Mouse (Mus musculus): ENCODE measurements around the gene Epb41l4b. TPM values are rescaled to one million over a fixed set of nuclear protein-coding genes. Genes with fewer than 3 reads are reported as not detected.
A peak's percentile ranks its signal among the peaks of the same experiment; 100 is the strongest.

Epb41l4b gene
- polyA plus RNA-seq, 1 experiment: 10.7 TPM

- TF ChIP-seq POLR2A (IDR thresholded peaks at IDR 0.05; ENCODE audit: control insufficient read depth, extremely low read depth, insufficient read depth, low read length, poor library complexity) (no peak), CTCF (IDR thresholded peaks at IDR 0.05; ENCODE audit: borderline replicate concordance, control insufficient read depth, extremely low read depth, insufficient read depth, low read length, poor library complexity) (no peak)
- Histone ChIP-seq H3K27me3 (ENCODE audit: control insufficient read depth, insufficient read depth, low read length) (no peaks in the 10 kb centered on the region), H3K4me3 (ENCODE audit: control insufficient read depth, insufficient read depth, low read length) (no peak overlapping the region), H3K27ac (ENCODE audit: control insufficient read depth, insufficient read depth, low read length) (no peak overlapping the region), H3K36me3 (ENCODE audit: control insufficient read depth, insufficient read depth, low read length) (no peaks in the 10 kb centered on the region), H3K4me1 (replicated peaks; ENCODE audit: control insufficient read depth, insufficient read depth, low read length) (no peaks in the 10 kb centered on the region)
- no peak for DNase-seq
- WGBS: 86% methylated on average over 3 of the region's 3 CpGs
Observed at GRCm38 (mm10) chr4:57021288-57021687, 121.9 kb downstream of the Epb41l4b start.

GRCm38 (mm10) chr4:57017229-57017628 lies 126.0 kb downstream of the Epb41l4b start:
- DNase-seq: peak; percentile 77
- Histone ChIP-seq H3K36me3 (ENCODE audit: control insufficient read depth, insufficient read depth, low read length) (no peaks in the 10 kb centered on the region), H3K27me3 (ENCODE audit: control insufficient read depth, insufficient read depth, low read length) (no peaks in the 10 kb centered on the region), H3K27ac (ENCODE audit: control insufficient read depth, insufficient read depth, low read length) (no peak overlapping the region), H3K4me1 (replicated peaks; ENCODE audit: control insufficient read depth, insufficient read depth, low read length) (no peaks in the 10 kb centered on the region), H3K4me3 (ENCODE audit: control insufficient read depth, insufficient read depth, low read length) (no peak overlapping the region)
- WGBS: 28% methylated on average over 5 of the region's 5 CpGs
- TF ChIP-seq CTCF (IDR thresholded peaks at IDR 0.05; ENCODE audit: borderline replicate concordance, control insufficient read depth, extremely low read depth, insufficient read depth, low read length, poor library complexity): peak; percentile 75; the same call in 1 of the 2 replicates
- no peak for TF ChIP-seq POLR2A (IDR thresholded peaks at IDR 0.05; ENCODE audit: control insufficient read depth, extremely low read depth, insufficient read depth, low read length, poor library complexity)

- H3K27ac ChIP-seq (ENCODE audit: control insufficient read depth, insufficient read depth, low read length): no peak overlapping the region
- no peaks in the 10 kb centered on the region for H3K36me3 ChIP-seq (ENCODE audit: control insufficient read depth, insufficient read depth, low read length)
- DNase-seq: no peak
- H3K27me3 ChIP-seq (ENCODE audit: control insufficient read depth, insufficient read depth, low read length): no peaks in the 10 kb centered on the region
- no peak overlapping the region for H3K4me3 ChIP-seq (ENCODE audit: control insufficient read depth, insufficient read depth, low read length)
- H3K4me1 ChIP-seq (replicated peaks; ENCODE audit: control insufficient read depth, insufficient read depth, low read length): no peaks in the 10 kb centered on the region
- 50% methylated on average over 18 of the region's 18 CpGs for WGBS
- TF ChIP-seq POLR2A (IDR thresholded peaks at IDR 0.05; ENCODE audit: control insufficient read depth, extremely low read depth, insufficient read depth, low read length, poor library complexity): no peak
- TF ChIP-seq CTCF (IDR thresholded peaks at IDR 0.05; ENCODE audit: borderline replicate concordance, control insufficient read depth, extremely low read depth, insufficient read depth, low read length, poor library complexity): no peak
Observed at GRCm38 (mm10) chr4:57016366-57017171, 126.7 kb downstream of the Epb41l4b start.

GRCm38 (mm10) chr4:57015032-57015431 lies 128.2 kb downstream of the Epb41l4b start:
- WGBS: 96% methylated on average over 5 of the region's 5 CpGs

GRCm38 (mm10) chr4:57011454-57012046 lies 131.7 kb downstream of the Epb41l4b start:
- peaks cover 3% of the 10 kb centered on the region; the same call in 1 of the 2 replicates for H3K4me1 ChIP-seq (replicated peaks; ENCODE audit: control insufficient read depth, insufficient read depth, low read length)
- no peak overlapping the region for H3K4me3 ChIP-seq (ENCODE audit: control insufficient read depth, insufficient read depth, low read length)
- H3K36me3 ChIP-seq (ENCODE audit: control insufficient read depth, insufficient read depth, low read length): no peaks in the 10 kb centered on the region
- TF ChIP-seq POLR2A (IDR thresholded peaks at IDR 0.05; ENCODE audit: control insufficient read depth, extremely low read depth, insufficient read depth, low read length, poor library complexity) (no peak), CTCF (IDR thresholded peaks at IDR 0.05; ENCODE audit: borderline replicate concordance, control insufficient read depth, extremely low read depth, insufficient read depth, low read length, poor library complexity) (no peak)
- H3K27ac ChIP-seq (ENCODE audit: control insufficient read depth, insufficient read depth, low read length): no peak overlapping the region
- H3K27me3 ChIP-seq (ENCODE audit: control insufficient read depth, insufficient read depth, low read length): no peaks in the 10 kb centered on the region
- DNase-seq: no peak
- WGBS: 44% methylated on average over 8 of the region's 8 CpGs

More at GRCm38 (mm10) chr4:57015032-57015431, 128.2 kb downstream of the Epb41l4b start:
- Histone ChIP-seq H3K27me3 (ENCODE audit: control insufficient read depth, insufficient read depth, low read length) (no peaks in the 10 kb centered on the region), H3K27ac (ENCODE audit: control insufficient read depth, insufficient read depth, low read length) (no peak overlapping the region), H3K4me3 (ENCODE audit: control insufficient read depth, insufficient read depth, low read length) (no peak overlapping the region), H3K4me1 (replicated peaks; ENCODE audit: control insufficient read depth, insufficient read depth, low read length) (0 out of 2 replicates have a peak, but pooled peaks cover 3% of the 10 kb centered on the region), H3K36me3 (ENCODE audit: control insufficient read depth, insufficient read depth, low read length) (no peaks in the 10 kb centered on the region)
- DNase-seq: no peak
- TF ChIP-seq POLR2A (IDR thresholded peaks at IDR 0.05; ENCODE audit: control insufficient read depth, extremely low read depth, insufficient read depth, low read length, poor library complexity) (no peak), CTCF (IDR thresholded peaks at IDR 0.05; ENCODE audit: borderline replicate concordance, control insufficient read depth, extremely low read depth, insufficient read depth, low read length, poor library complexity) (no peak)

- WGBS: 16% methylated on average over 6 of the region's 6 CpGs
- DNase-seq: no peak
Observed at GRCm38 (mm10) chr4:57010919-57011318, 132.3 kb downstream of the Epb41l4b start.

More at GRCm38 (mm10) chr4:57010919-57011318, 132.3 kb downstream of the Epb41l4b start:
- no peak for TF ChIP-seq POLR2A (IDR thresholded peaks at IDR 0.05; ENCODE audit: control insufficient read depth, extremely low read depth, insufficient read depth, low read length, poor library complexity)
- TF ChIP-seq CTCF (IDR thresholded peaks at IDR 0.05; ENCODE audit: borderline replicate concordance, control insufficient read depth, extremely low read depth, insufficient read depth, low read length, poor library complexity): no peak
- H3K27me3 ChIP-seq (ENCODE audit: control insufficient read depth, insufficient read depth, low read length): no peaks in the 10 kb centered on the region
- H3K4me1 ChIP-seq (replicated peaks; ENCODE audit: control insufficient read depth, insufficient read depth, low read length): peaks cover 3% of the 10 kb centered on the region; the same call in 1 of the 2 replicates
- no peaks in the 10 kb centered on the region for H3K36me3 ChIP-seq (ENCODE audit: control insufficient read depth, insufficient read depth, low read length)
- H3K27ac ChIP-seq (ENCODE audit: control insufficient read depth, insufficient read depth, low read length): no peak overlapping the region
- no peak overlapping the region for H3K4me3 ChIP-seq (ENCODE audit: control insufficient read depth, insufficient read depth, low read length)

Data from thymus, adult 2 months (tissue).